Mouse (Mus musculus) heart, embryonic 12.5 days (tissue): ENCODE measurements at regions not wholly inside any gene's neighbourhood (a gene's known extent, or its start where the extent isn't known, plus 50 kb on each side); places are given as distances from the start of the nearest gene placed in this dataset.

Experiments
- ATAC-seq: fragments of 200-750 bp; cut with Nextera tagmentation; 2 replicates; pipeline ENCODE4 v1.8.0; 2017; ENCODE audit warnings: moderate TSS enrichment, moderate library complexity; ENCODE audit not compliant: insufficient number of reproducible peaks, low FRiP score
- H3K27ac ChIP-seq: fragments of 300-500 bp; sonication (generic); 2 replicates; pipeline ENCODE4 v1.5.1; 2016; ENCODE audit warnings: mild to moderate bottlenecking, moderate library complexity; ENCODE audit not compliant: poor library complexity, severe bottlenecking
- H3K27me3 ChIP-seq: fragments of 300-500 bp; sonication (generic); replicated peaks from 2 replicates; pipeline ENCODE4 v1.6.1; 2016; ENCODE audit warnings: mild to moderate bottlenecking, moderate library complexity
- H3K36me3 ChIP-seq: fragments of 300-500 bp; sonication (generic); 2 replicates; pipeline ENCODE4 v1.6.1; 2016; ENCODE audit warnings: mild to moderate bottlenecking, moderate library complexity
- H3K4me1 ChIP-seq: fragments of 300-500 bp; sonication (generic); replicated peaks from 2 replicates; pipeline ENCODE4 v1.6.1; 2016; ENCODE audit warnings: mild to moderate bottlenecking
- H3K4me2 ChIP-seq: fragments of 300-500 bp; sonication (generic); 2 replicates; pipeline ENCODE4 v1.6.1; 2016; ENCODE audit warnings: mild to moderate bottlenecking, moderate library complexity
- H3K4me3 ChIP-seq: fragments of 300-500 bp; sonication (generic); 2 replicates; pipeline ENCODE4 v1.5.1; 2016; ENCODE audit warnings: mild to moderate bottlenecking
- H3K9ac ChIP-seq: fragments of 300-500 bp; sonication (generic); 2 replicates; pipeline ENCODE4 v1.6.1; 2016; ENCODE audit warnings: mild to moderate bottlenecking, moderate library complexity
- H3K9me3 ChIP-seq: fragments of 300-500 bp; sonication (generic); replicated peaks from 2 replicates; pipeline ENCODE4 v1.6.1; 2016; ENCODE audit warnings: mild to moderate bottlenecking, moderate library complexity
- WGBS: fragments of 180-500 bp; shearing (Covaris S2); methylation state at CpG from one replicate; pipeline ENCODE4 v1.1.7; 2016; 5-methylcytosine and 5-hydroxymethylcytosine counted together

GRCm38 (mm10) chr13:71064590-71065307 is 223.1 kb upstream of the Adamts16 start:
- no peaks in the 10 kb centered on the region for H3K9me3 ChIP-seq
- H3K36me3 ChIP-seq, result no peaks in the 10 kb centered on the region
- H3K27me3 ChIP-seq, result no peaks in the 10 kb centered on the region
- no peak overlapping the region for H3K4me3 ChIP-seq
- H3K27ac ChIP-seq, result no peak overlapping the region
- H3K4me1 ChIP-seq, result 0 out of 2 replicates have a peak, but pooled peaks cover 2% of the 10 kb centered on the region
- H3K4me2 ChIP-seq, result no peak overlapping the region
- no peak for ATAC-seq
- WGBS, result 71% methylated on average over 8 of the region's 8 CpGs
- H3K9ac ChIP-seq, result no peak overlapping the region

GRCm38 (mm10) chr13:71053361-71054264 is 212.0 kb upstream of the Adamts16 start:
- Histone ChIP-seq H3K9ac (no peak overlapping the region), H3K9me3 (no peaks in the 10 kb centered on the region), H3K27me3 (no peaks in the 10 kb centered on the region), H3K4me2 (no peak overlapping the region), H3K4me1 (no peaks in the 10 kb centered on the region), H3K4me3 (no peak overlapping the region), H3K36me3 (no peaks in the 10 kb centered on the region), H3K27ac (no peak overlapping the region)
- 85% methylated on average over 21 of the region's 21 CpGs for WGBS
- no peak for ATAC-seq

GRCm38 (mm10) chr13:71050646-71051045 is 209.0 kb upstream of the Adamts16 start:
- no peak overlapping the region for H3K9ac ChIP-seq
- H3K27ac ChIP-seq, result no peak overlapping the region
- H3K4me1 ChIP-seq, result no peaks in the 10 kb centered on the region
- ATAC-seq, result no peak
- H3K4me3 ChIP-seq, result no peak overlapping the region
- no peaks in the 10 kb centered on the region for H3K9me3 ChIP-seq
- no peaks in the 10 kb centered on the region for H3K27me3 ChIP-seq
- H3K4me2 ChIP-seq, result peak overlapping the region; percentile 17
- H3K36me3 ChIP-seq, result no peaks in the 10 kb centered on the region
- 53% methylated on average over 13 of the region's 13 CpGs for WGBS

DNA sequence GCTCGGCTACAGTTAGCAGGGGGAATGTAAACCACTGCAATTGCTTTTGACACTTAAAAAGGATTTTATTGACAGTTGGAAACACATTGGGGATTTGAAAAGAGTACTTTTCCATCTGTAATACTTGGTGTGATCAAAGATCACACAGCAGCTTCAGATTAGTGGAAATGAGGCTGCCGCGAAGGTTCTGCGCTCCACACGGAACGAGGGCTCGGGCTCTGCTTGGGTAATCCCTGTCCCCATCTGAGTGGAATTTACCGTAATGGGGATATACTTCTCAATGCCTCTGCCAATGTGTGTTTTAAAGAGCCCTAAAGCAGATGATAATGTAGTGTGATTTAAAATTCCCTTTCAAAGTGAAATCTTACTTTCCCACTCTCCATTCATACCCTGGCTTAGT is 194.4 kb upstream of the Adamts16 start:
- Histone ChIP-seq H3K4me1 (no peaks in the 10 kb centered on the region), H3K27me3 (0 out of 2 replicates have a peak, but pooled peaks cover 4% of the 10 kb centered on the region), H3K9ac (no peak overlapping the region), H3K27ac (no peak overlapping the region), H3K9me3 (no peaks in the 10 kb centered on the region), H3K36me3 (no peaks in the 10 kb centered on the region), H3K4me3 (no peak overlapping the region), H3K4me2 (no peak overlapping the region)
- ATAC-seq, result no peak
- 85% methylated on average over 8 of the region's 8 CpGs for WGBS

DNA sequence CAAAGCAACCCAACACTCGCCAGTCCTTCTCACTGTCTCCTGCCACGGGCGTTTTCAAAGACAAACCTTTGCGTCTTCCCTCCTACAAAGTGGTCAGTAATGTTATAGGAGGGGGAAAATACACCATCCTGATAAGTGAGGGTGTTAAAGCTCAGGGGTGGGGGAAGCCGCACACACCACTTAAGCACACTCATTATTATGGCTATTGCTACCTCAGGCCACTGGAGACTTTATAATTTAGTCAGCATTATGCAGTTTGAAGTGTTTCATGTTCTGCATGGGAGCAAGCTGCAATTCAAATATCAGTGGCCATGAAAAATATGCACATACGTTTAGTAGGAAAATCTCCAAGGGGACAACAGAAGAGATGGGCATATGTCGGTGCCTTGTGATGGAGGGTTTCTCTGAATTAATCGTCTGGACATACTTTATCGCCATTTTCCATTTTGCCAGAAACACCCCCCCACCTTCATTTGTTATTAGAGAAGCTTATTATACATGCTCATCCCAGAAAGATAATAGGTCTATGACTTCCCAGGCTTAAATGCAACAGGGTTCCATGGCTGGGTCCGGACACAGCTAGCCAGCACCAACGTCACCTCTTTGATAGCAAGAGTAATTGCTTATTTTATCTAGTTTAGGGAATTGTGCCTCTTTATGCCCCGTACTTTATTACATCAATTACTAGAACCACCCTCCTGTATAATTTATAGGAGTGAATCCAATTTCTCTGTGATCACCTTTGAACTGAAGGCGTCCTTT is 193.5 kb upstream of the Adamts16 start:
- H3K4me3 ChIP-seq, result no peak overlapping the region
- no peaks in the 10 kb centered on the region for H3K4me1 ChIP-seq
- H3K9me3 ChIP-seq, result no peaks in the 10 kb centered on the region
- H3K9ac ChIP-seq, result no peak overlapping the region
- no peak for ATAC-seq
- 0 out of 2 replicates have a peak, but pooled peaks cover 4% of the 10 kb centered on the region for H3K27me3 ChIP-seq
- 78% methylated on average over 13 of the region's 13 CpGs for WGBS
- H3K4me2 ChIP-seq, result no peak overlapping the region
- H3K27ac ChIP-seq, result no peak overlapping the region
- no peaks in the 10 kb centered on the region for H3K36me3 ChIP-seq

- Histone ChIP-seq H3K4me2 (no peak overlapping the region), H3K36me3 (no peaks in the 10 kb centered on the region), H3K4me1 (no peaks in the 10 kb centered on the region), H3K27me3 (0 out of 2 replicates have a peak, but pooled peaks cover 8% of the 10 kb centered on the region), H3K4me3 (no peak overlapping the region), H3K9me3 (no peaks in the 10 kb centered on the region), H3K27ac (no peak overlapping the region), H3K9ac (no peak overlapping the region)
- 21% methylated on average over 3 of the region's 3 CpGs for WGBS
- ATAC-seq, result no peak
These were observed 166.6 kb upstream of the Adamts16 start for GRCm38 (mm10) chr13:71008216-71008615.

DNA sequence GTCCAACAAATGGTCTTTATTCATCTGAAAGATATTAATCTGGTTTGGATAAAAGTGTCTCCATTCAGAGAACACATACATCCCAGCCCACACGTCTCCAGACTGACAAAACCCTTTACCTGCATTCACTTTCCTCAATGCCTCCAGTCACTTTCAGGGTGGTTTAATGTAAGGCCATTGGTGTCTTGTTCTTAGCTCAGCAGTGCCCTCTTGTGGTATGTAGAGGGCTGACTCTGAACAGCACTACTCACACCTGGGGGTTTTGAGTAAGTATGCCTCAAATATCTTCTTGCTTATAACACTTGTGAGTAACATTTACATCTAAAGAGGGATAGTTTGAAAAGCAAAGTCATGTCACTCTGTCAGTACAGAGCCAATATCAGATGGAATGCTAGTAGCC is 164.5 kb upstream of the Adamts16 start:
- H3K9me3 ChIP-seq, result no peaks in the 10 kb centered on the region
- no peaks in the 10 kb centered on the region for H3K4me1 ChIP-seq
- 0 out of 2 replicates have a peak, but pooled peaks cover 8% of the 10 kb centered on the region for H3K27me3 ChIP-seq
- H3K36me3 ChIP-seq, result no peaks in the 10 kb centered on the region
- H3K4me2 ChIP-seq, result no peak overlapping the region
- WGBS, result 18% methylated on average over 1 of the region's 1 CpGs
- no peak overlapping the region for H3K9ac ChIP-seq
- no peak overlapping the region for H3K27ac ChIP-seq
- ATAC-seq, result no peak
- H3K4me3 ChIP-seq, result no peak overlapping the region

- Histone ChIP-seq H3K4me2 (no peak overlapping the region), H3K4me3 (no peak overlapping the region), H3K27ac (no peak overlapping the region), H3K9me3 (no peaks in the 10 kb centered on the region), H3K27me3 (0 out of 2 replicates have a peak, but pooled peaks cover 17% of the 10 kb centered on the region), H3K9ac (no peak overlapping the region), H3K4me1 (no peaks in the 10 kb centered on the region), H3K36me3 (no peaks in the 10 kb centered on the region)
- no peak for ATAC-seq
- 77% methylated on average over 3 of the region's 3 CpGs for WGBS
These were observed 161.9 kb upstream of the Adamts16 start for GRCm38 (mm10) chr13:71003517-71003916.

DNA sequence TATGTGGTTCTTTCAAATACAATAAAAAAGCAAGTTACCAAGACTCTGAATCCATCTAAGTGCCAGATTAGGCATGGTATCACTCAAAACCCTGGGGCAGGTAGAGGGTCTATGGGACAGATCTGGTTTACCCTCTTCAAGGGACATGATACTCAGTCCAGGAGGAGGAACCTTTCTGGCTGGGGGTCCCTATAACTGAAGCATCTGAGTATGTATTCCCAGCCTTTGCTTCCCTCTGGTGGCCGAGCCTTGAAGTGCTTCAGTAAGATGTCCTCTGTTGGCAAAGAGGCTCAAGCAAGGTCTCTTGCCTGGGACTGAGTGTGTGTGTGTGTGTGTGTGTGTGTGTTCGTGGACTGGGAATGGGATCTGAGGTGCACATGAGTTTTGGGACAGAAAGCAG is 159.7 kb upstream of the Adamts16 start:
- WGBS, result 7% methylated on average over 2 of the region's 2 CpGs
- H3K27me3 ChIP-seq, result 0 out of 2 replicates have a peak, but pooled peaks cover 9% of the 10 kb centered on the region
- no peak for ATAC-seq
- no peaks in the 10 kb centered on the region for H3K4me1 ChIP-seq
- no peaks in the 10 kb centered on the region for H3K9me3 ChIP-seq
- no peaks in the 10 kb centered on the region for H3K36me3 ChIP-seq
- H3K4me2 ChIP-seq, result no peak overlapping the region
- H3K9ac ChIP-seq, result no peak overlapping the region
- H3K4me3 ChIP-seq, result no peak overlapping the region
- no peak overlapping the region for H3K27ac ChIP-seq

- H3K36me3 ChIP-seq, result no peaks in the 10 kb centered on the region
- H3K9me3 ChIP-seq, result no peaks in the 10 kb centered on the region
- no peak for ATAC-seq
- 0 out of 2 replicates have a peak, but pooled peaks cover 9% of the 10 kb centered on the region for H3K27me3 ChIP-seq
- no peaks in the 10 kb centered on the region for H3K4me1 ChIP-seq
- no peak overlapping the region for H3K9ac ChIP-seq
- no peak overlapping the region for H3K27ac ChIP-seq
- no peak overlapping the region for H3K4me3 ChIP-seq
- 64% methylated on average over 5 of the region's 5 CpGs for whole genome bisulfite sequencing
- no peak overlapping the region for H3K4me2 ChIP-seq
These were observed 158.9 kb upstream of the Adamts16 start for GRCm38 (mm10) chr13:71000422-71001008.
